Mouse (Mus musculus) kidney, embryonic 16.5 days (tissue): ENCODE results near the gene Ccdc13. TPM values are rescaled to one million over a fixed set of nuclear protein-coding genes. Genes with fewer than 3 reads are reported as not detected.

Experiments used
- ATAC-seq: fragments of 200-750 bp; cut with Nextera tagmentation; 2 replicates; pipeline ENCODE4 v1.8.0; 2017; ENCODE audit warnings: moderate TSS enrichment; ENCODE audit not compliant: low FRiP score, low TSS enrichment
- H3K27ac ChIP-seq: fragments of 300-500 bp; sonication (generic); 2 replicates; pipeline ENCODE4 v1.5.1; 2014; ENCODE audit warnings: low read length
- H3K27me3 ChIP-seq: fragments of 300-500 bp; sonication (generic); 2 replicates; pipeline ENCODE4 v1.6.1; 2014; ENCODE audit warnings: low read length, control low read depth, mixed read lengths; ENCODE audit not compliant: insufficient read depth
- H3K36me3 ChIP-seq: fragments of 300-500 bp; sonication (generic); 2 replicates; pipeline ENCODE4 v1.6.1; 2014; ENCODE audit warnings: low read length, control low read depth, mixed read lengths; ENCODE audit not compliant: insufficient read depth
- H3K4me1 ChIP-seq: fragments of 300-500 bp; sonication (generic); 2 replicates; pipeline ENCODE4 v1.6.1; 2014; ENCODE audit warnings: low read length, control low read depth, mixed read lengths; ENCODE audit not compliant: insufficient read depth
- H3K4me2 ChIP-seq: fragments of 300-500 bp; sonication (generic); replicated peaks from 2 replicates; pipeline ENCODE4 v1.6.1; 2014; ENCODE audit warnings: low read depth, low read length
- H3K4me3 ChIP-seq: fragments of 300-500 bp; sonication (generic); 2 replicates; pipeline ENCODE4 v1.5.1; 2014; ENCODE audit warnings: mild to moderate bottlenecking, low read length
- H3K9ac ChIP-seq: fragments of 300-500 bp; sonication (generic); replicated peaks from 2 replicates; pipeline ENCODE4 v1.6.1; 2014; ENCODE audit warnings: low read length
- H3K9me3 ChIP-seq: fragments of 300-500 bp; sonication (generic); 2 replicates; pipeline ENCODE4 v1.6.1; 2016; ENCODE audit warnings: low read length, control low read depth
- WGBS: fragments of 180-500 bp; shearing (Covaris S2); extraction: QIAGEN DNeasy Blood & Tissue Kit; methylation state at CpG from one replicate; pipeline ENCODE4 v1.1.7; 2014; 5-methylcytosine and 5-hydroxymethylcytosine counted together
- polyA plus RNA-seq: library from polyadenylated mRNA; unstranded; fragments of >200 nt; fragmentation: Nextera tagmentation; extraction: Ambion mirVana; gene quantifications from 2 replicates; pipeline ENCODE4 v1.2.1, GENCODE M21; 2015

The Ccdc13 gene
- polyA plus RNA-seq, 1 experiment from 2014 or later: 0.71 TPM

DNA sequence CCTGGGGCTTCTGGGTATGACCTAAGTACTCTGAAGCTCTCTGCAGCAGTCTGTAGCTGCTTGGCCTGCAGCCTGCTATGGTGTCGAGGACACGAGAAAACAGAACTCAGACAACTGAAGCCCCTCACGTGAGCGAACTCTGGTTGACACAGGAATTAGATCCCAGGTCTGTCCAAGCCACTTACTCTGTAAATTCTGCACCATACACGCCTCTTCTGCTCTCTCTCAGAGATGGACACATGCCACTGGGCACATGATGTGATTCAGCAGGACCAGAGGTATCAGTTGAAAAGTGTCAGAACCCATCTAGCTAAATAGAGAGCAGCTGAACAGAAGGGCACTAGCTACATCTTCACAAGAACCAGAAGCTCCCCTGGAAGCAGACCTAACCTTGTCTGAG is 66.8 kb downstream of the Ccdc13 start:
- Histone ChIP-seq H3K4me2 (no peak overlapping the region), H3K27me3 (peaks cover 11% of the 10 kb centered on the region), H3K36me3 (0 out of 2 replicates have a peak, but pooled peaks cover 8% of the 10 kb centered on the region), H3K4me1 (no peaks in the 10 kb centered on the region; the same call in 1 of the 2 replicates), H3K9ac (no peak overlapping the region), H3K4me3 (no peak overlapping the region), H3K9me3 (no peaks in the 10 kb centered on the region), H3K27ac (no peak overlapping the region)
- 48% methylated on average over 5 of the region's 5 CpGs for WGBS
- no peak for ATAC-seq

DNA sequence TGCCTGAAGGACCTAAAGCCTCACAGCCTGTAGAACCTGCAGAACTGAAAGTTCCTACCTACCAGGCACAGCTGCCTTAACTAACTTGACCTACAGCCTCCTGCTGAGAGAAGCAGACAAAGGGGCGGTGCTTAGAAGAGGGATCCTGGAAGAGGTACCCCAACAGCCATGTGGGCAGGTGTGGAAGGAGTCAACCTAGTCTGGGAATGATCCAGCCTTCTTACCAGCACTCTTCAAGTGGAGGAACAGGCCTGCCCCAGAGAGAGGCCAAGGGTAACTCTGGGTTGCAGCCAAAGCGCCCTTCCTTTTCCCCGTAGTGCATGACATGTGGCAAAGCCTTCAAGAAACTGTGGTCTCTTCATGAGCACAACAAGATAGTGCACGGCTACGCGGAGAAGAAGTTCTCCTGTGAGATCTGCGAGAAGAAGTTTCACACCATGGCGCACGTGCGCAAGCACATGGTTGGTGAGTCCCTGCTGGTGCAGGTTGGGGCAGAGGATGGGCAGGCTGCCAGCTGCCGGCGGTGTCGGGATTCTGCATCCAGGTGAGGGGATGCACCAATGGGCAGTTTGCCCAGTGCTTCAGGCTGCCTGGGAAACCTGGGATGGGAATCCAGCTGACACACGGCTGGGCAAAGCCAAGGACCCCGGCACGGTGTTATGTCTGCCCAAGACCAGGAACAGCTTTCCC is 74.0 kb downstream of the Ccdc13 start:
- no peak overlapping the region for H3K27ac ChIP-seq
- no peak overlapping the region for H3K9ac ChIP-seq
- no peak for ATAC-seq
- H3K4me1 ChIP-seq: peaks cover 8% of the 10 kb centered on the region; the same call in 1 of the 2 replicates
- no peaks in the 10 kb centered on the region for H3K27me3 ChIP-seq
- no peak overlapping the region for H3K4me3 ChIP-seq
- H3K9me3 ChIP-seq: no peaks in the 10 kb centered on the region
- no peak overlapping the region for H3K4me2 ChIP-seq
- peaks cover 47% of the 10 kb centered on the region for H3K36me3 ChIP-seq
- 92% methylated on average over 16 of the region's 16 CpGs for WGBS

DNA sequence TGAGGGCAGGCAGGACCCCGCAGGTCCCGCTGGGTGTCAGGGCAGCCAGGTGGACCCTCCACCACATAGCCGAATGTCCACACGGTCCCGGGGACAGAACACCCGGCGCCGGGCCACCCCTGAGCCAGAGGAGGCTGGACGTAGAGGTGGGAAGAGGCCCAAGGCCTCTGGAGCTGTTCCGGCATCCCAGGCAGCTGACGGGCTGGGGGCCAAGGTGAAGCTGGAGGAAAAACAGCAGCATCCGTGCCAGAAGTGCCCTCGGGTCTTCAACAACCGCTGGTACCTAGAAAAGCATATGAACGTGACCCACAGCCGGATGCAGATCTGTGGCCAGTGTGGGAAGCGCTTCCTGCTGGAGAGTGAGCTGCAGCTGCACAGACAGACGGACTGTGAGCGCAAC is 75.5 kb downstream of the Ccdc13 start:
- Histone ChIP-seq H3K9ac (no peak overlapping the region), H3K4me1 (peaks cover 14% of the 10 kb centered on the region), H3K36me3 (peaks cover 47% of the 10 kb centered on the region), H3K9me3 (no peaks in the 10 kb centered on the region), H3K27ac (no peak overlapping the region), H3K4me2 (no peak overlapping the region), H3K4me3 (no peak overlapping the region), H3K27me3 (no peaks in the 10 kb centered on the region)
- no peak for ATAC-seq
- WGBS: 90% methylated on average over 19 of the region's 19 CpGs

DNA sequence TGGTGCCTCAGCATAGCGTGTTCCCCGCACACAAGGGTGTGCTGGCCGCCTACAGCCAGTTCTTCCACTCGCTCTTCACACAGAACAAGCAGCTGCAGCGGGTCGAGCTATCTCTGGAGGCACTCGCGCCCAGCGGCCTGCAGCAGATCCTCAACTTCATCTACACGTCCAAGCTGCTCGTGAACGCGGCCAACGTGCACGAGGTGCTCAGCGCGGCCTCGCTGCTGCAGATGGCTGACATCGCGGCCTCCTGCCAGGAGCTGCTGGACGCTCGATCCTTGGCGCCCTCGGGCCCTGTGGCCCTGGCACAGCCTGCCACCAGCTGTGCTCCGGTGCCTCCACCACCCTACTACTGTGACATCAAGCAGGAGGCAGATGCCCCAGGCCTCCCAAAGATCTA is 76.5 kb downstream of the Ccdc13 start:
- no peak overlapping the region for H3K9ac ChIP-seq
- no peak for ATAC-seq
- no peak overlapping the region for H3K4me3 ChIP-seq
- H3K36me3 ChIP-seq: peaks cover 41% of the 10 kb centered on the region
- H3K27me3 ChIP-seq: no peaks in the 10 kb centered on the region
- peaks cover 18% of the 10 kb centered on the region for H3K4me1 ChIP-seq
- WGBS: 91% methylated on average over 25 of the region's 25 CpGs
- H3K27ac ChIP-seq: no peak overlapping the region
- H3K4me2 ChIP-seq: no peak overlapping the region
- H3K9me3 ChIP-seq: no peaks in the 10 kb centered on the region

DNA sequence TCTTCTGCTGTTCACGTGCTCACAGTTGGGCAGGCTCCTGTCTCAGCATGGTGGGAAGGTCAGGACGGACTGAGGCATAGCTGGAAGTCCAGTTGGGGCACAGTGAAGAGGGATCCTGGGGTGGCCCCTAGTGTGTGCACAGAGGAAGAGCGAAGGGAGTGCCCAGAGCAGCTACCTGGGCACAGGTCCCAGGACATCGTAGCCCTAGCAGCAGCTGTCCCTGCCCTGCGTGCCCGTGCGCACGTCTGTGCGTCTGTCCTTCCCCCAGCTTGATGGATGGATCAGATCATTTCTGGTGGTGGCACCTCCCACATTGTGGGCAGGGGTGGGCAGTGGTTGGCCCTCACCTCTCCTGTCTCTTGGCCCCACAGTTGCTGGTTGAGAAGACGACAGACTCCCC is 77.0 kb downstream of the Ccdc13 start:
- Histone ChIP-seq H3K36me3 (peaks cover 37% of the 10 kb centered on the region), H3K4me3 (no peak overlapping the region)

DNA sequence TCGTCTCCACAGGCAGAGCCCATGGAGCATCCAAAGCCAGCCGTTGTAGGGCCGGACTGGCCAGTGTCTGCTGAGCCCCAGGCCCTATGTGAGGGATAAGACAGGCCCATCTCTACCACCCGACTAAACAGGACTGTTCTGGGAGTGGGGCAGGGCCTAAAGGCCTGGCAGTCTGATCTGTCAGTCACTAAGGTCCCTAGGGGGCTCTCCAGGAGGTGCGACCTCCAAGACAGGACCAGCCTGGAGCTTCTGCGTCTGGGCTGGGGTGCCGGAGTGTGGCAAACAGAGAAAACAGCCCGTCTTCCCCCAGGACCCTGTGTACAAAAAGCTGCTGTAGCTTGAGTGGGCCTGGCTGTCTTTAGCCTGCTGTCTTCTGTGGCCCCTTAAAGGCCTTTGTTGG is 77.5 kb downstream of the Ccdc13 start:
- WGBS: 66% methylated on average over 8 of the region's 8 CpGs
- no peaks in the 10 kb centered on the region for H3K9me3 ChIP-seq
- no peaks in the 10 kb centered on the region for H3K27me3 ChIP-seq
- H3K9ac ChIP-seq: no peak overlapping the region
- peaks cover 18% of the 10 kb centered on the region for H3K4me1 ChIP-seq
- H3K4me3 ChIP-seq: no peak overlapping the region
- no peak overlapping the region for H3K27ac ChIP-seq
- peaks cover 36% of the 10 kb centered on the region; the same call in 1 of the 2 replicates for H3K36me3 ChIP-seq
- H3K4me2 ChIP-seq: no peak overlapping the region
- ATAC-seq: no peak

More for the DNA sequence above, 77.0 kb downstream of the Ccdc13 start:
- no peak for ATAC-seq
- WGBS: 86% methylated on average over 10 of the region's 10 CpGs
- Histone ChIP-seq H3K9ac (no peak overlapping the region), H3K9me3 (no peaks in the 10 kb centered on the region), H3K4me2 (no peak overlapping the region), H3K27me3 (no peaks in the 10 kb centered on the region), H3K4me1 (peaks cover 18% of the 10 kb centered on the region), H3K27ac (no peak overlapping the region)

DNA sequence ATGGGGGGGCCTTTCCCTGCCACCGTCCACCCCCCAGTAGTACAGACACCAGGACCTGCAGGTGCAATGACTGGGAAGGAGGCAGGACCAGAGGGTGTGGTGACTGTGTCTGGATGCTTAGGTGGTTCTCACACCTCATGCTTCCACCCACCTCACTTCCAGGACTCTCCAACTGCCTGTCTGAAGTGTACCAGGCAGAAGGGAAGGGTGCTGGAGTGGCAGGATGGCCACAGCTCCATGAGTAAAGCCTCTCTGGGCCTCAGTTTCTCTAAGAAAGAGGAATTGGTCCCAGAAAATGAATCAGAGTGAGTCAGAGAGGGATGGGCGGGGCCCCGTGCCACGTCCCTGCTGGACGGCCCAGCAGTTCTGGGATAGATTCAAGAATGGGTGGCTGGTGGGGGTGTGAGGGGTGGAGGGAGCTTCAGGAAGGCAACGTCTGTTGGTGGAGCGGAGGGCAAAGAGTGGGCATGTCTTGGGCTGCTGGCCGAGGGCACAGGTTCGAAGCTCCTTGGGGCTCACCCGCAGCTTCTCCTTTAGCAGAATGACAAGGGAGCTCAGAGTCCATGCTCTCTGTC is 78.1 kb downstream of the Ccdc13 start:
- WGBS: 61% methylated on average over 10 of the region's 10 CpGs
- Histone ChIP-seq H3K4me3 (peak overlapping the region; percentile 85), H3K27me3 (no peaks in the 10 kb centered on the region), H3K9ac (peak overlapping the region; percentile 94), H3K36me3 (peaks cover 36% of the 10 kb centered on the region; the same call in 1 of the 2 replicates), H3K9me3 (no peaks in the 10 kb centered on the region), H3K4me2 (peak overlapping the region; percentile 98), H3K4me1 (peaks cover 18% of the 10 kb centered on the region), H3K27ac (no peak overlapping the region)
- ATAC-seq: no peak

DNA sequence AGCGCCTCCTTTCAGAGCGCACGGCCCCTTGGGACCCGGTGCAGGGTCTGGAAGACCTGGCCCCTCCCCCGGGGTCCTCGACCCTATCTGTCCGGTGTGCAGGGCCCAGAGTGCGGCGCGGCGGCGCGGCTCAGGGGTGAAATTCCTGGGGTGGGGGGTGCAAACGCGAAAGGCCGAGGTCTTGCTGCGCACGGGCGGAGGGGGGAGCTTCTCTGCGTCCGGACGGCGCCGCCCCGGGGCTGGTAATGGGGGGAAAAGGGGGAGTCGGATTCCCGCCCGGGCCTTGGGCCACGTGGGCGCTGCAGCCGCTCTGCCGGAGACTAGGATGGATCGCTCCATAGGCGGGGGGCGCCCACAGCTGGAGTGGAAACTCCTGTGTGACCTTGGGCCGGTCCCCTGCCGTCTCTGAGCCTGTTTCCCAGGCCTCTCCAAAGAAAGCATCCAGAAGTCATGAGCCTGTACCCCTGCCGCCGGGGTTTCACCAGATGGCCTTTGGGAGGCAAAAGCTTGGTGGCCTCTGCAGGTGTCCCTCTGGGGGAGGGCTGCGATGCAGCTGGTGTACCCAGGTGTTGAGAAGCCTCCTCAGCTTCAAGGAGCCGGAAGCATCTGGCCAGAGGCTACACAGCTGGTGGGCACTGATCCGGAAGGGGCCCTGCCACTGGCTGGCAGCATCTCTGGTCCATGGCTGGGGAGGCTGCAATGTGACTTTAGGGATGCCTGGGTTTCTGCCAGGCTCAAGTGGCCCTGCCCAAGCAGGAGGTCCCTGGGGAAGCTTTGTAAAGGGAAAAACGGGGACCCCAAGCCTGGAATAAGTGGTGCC is 78.8 kb downstream of the Ccdc13 start:
- H3K27me3 ChIP-seq: no peaks in the 10 kb centered on the region
- H3K4me3 ChIP-seq: peak overlapping the region; percentile 85
- H3K9ac ChIP-seq: peak overlapping the region; percentile 94
- WGBS: 1% methylated on average over 43 of the region's 43 CpGs
- H3K4me2 ChIP-seq: peak overlapping the region; percentile 98
- no peaks in the 10 kb centered on the region for H3K9me3 ChIP-seq
- H3K27ac ChIP-seq: peak overlapping the region; percentile 93
- ATAC-seq: peak; percentile 75
- H3K4me1 ChIP-seq: peaks cover 18% of the 10 kb centered on the region
- peaks cover 33% of the 10 kb centered on the region; the same call in 1 of the 2 replicates for H3K36me3 ChIP-seq

DNA sequence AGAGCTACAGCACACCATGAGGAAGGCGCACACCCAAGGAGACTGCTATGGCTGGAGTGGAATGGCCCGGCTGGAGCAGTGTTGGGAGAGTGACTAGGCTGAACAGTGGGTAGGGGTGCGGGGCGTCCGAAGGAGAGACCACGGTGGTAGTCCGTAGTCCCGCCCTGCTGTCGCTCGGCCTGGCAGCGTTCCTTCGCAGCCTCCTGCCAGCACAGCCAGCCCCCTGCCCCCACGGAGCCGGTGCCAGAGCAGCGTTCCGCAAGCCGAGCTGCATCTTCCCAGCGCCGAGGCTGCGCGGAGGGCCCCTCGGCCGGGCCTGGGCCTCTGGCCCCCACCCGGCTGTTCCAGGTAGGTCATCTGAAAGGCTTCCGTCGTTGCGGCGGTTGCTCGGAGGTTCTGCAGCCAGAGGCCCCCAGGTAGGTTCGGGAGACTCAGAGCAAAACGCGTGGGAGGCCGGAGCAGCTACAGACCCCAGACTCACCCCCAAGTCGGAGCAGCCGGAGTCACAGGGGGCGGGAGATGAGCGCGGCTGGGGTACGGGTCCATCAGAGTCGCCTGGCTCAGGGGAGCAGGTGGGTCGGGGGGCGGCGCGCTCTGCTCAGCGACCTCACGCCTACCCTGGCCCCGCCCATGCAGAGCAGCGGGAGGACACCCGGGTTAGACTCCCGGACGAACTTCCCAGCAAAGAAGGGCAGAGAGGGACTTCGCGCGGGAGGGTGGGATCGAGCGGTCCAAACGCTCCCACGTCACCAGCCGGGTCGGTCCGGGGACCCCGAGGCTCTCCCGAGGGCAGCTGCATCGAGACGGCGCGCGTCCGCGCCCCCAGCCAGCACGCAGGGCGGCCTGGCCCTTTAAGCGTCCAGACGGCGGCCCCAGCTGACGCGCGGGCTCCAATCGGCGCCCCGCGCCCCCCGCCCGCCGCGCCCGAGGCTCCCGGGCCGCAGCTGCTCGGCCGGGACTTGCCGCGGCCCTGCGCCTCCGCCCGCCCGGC is 79.9 kb downstream of the Ccdc13 start, which contains the start of gene Zfp651:
Gene Zfp651 (plus strand): TSS at position 240 of the 991 bp plus-strand sequence.
- peak; percentile 80 for ATAC-seq
- H3K9ac ChIP-seq: peak within 1 kb of the TSS; percentile 94
- no peaks in the 10 kb centered on the region for H3K9me3 ChIP-seq
- peaks cover 37% of the 10 kb centered on the region for H3K36me3 ChIP-seq
- WGBS: under 1% methylated on average over 88 of the region's 97 CpGs
- H3K27ac ChIP-seq: peak within 1 kb of the TSS; percentile 93
- H3K4me3 ChIP-seq: peak within 1 kb of the TSS; percentile 85
- H3K4me1 ChIP-seq: peaks cover 18% of the 10 kb centered on the region
- no peaks in the 10 kb centered on the region for H3K27me3 ChIP-seq
- H3K4me2 ChIP-seq: peak within 1 kb of the TSS; percentile 98
